Mouse (Mus musculus) urinary bladder, postnatal 10 days (tissue): ENCODE data around the gene Fli1.

ENCODE experiments used
- DNase-seq: peaks from one replicate; pipeline ENCODE4 v3.0.0; 2022; ENCODE audit warnings: low spot score

Fli1 gene

GRCm38 (mm10) chr9:32502256-32503010 is 40.2 kb downstream of the Fli1 start:
- no peak for DNase-seq

- no peak for DNase-seq
These were observed 41.8 kb downstream of the Fli1 start for GRCm38 (mm10) chr9:32500886-32501285.

GRCm38 (mm10) chr9:32500063-32500462 is 42.6 kb downstream of the Fli1 start:
- no peak for DNase-seq

GRCm38 (mm10) chr9:32499469-32499868 is 43.2 kb downstream of the Fli1 start:
- DNase-seq = no peak

GRCm38 (mm10) chr9:32495643-32495997 is 47.0 kb downstream of the Fli1 start:
- DNase-seq = no peak

- no peak for DNase-seq
These were observed 47.6 kb downstream of the Fli1 start for GRCm38 (mm10) chr9:32494891-32495642.

GRCm38 (mm10) chr9:32493588-32494423 is 48.9 kb downstream of the Fli1 start:
- no peak for DNase-seq

GRCm38 (mm10) chr9:32492753-32493152 is 49.9 kb downstream of the Fli1 start:
- DNase-seq = no peak

- DNase-seq = no peak
These were observed 51.2 kb downstream of the Fli1 start for GRCm38 (mm10) chr9:32491484-32491883.

- no peak for DNase-seq
These were observed 52.8 kb downstream of the Fli1 start for GRCm38 (mm10) chr9:32489794-32490358.

- DNase-seq = no peak
These were observed 53.3 kb downstream of the Fli1 start for GRCm38 (mm10) chr9:32489315-32489714.

- DNase-seq = no peak
These were observed 54.0 kb downstream of the Fli1 start for GRCm38 (mm10) chr9:32488627-32489026.

- no peak for DNase-seq
These were observed 54.8 kb downstream of the Fli1 start for GRCm38 (mm10) chr9:32487823-32488222.

- DNase-seq = no peak
These were observed 55.3 kb downstream of the Fli1 start for GRCm38 (mm10) chr9:32487401-32487800.

GRCm38 (mm10) chr9:32480418-32480817 is 62.2 kb downstream of the Fli1 start:
- DNase-seq = no peak

- DNase-seq = no peak
These were observed 63.9 kb downstream of the Fli1 start for GRCm38 (mm10) chr9:32478799-32479198.

- no peak for DNase-seq
These were observed 64.6 kb downstream of the Fli1 start for GRCm38 (mm10) chr9:32478087-32478486.

GRCm38 (mm10) chr9:32476604-32477003 is 66.1 kb downstream of the Fli1 start:
- DNase-seq = no peak

- no peak for DNase-seq
These were observed 67.9 kb downstream of the Fli1 start for GRCm38 (mm10) chr9:32474621-32475390.

- no peak for DNase-seq
These were observed 70.3 kb downstream of the Fli1 start for GRCm38 (mm10) chr9:32472346-32472745.

- no peak for DNase-seq
These were observed 73.4 kb downstream of the Fli1 start for GRCm38 (mm10) chr9:32469123-32469751.
